Mouse (Mus musculus) ES-E14 (cell line): ENCODE data around the gene Pmvk. TPM values are rescaled to one million over a fixed set of nuclear protein-coding genes. Genes with fewer than 3 reads are reported as not detected.

ENCODE experiments used
- DNase-seq: peaks from one replicate; pipeline ENCODE4 v3.0.0-alpha.2; 2013; ENCODE audit warnings: low read depth, low spot score
- H3K27ac ChIP-seq: 2 replicates; pipeline ENCODE4 v1.5.1; 2012; ENCODE audit warnings: low read depth, mild to moderate bottlenecking, low read length, moderate library complexity, mixed read lengths; ENCODE audit not compliant: poor library complexity, insufficient read depth, severe bottlenecking
- H3K36me3 ChIP-seq: 2 replicates; pipeline ENCODE4 v1.6.1; 2012; ENCODE audit warnings: mild to moderate bottlenecking, low read length, moderate library complexity, mixed read lengths; ENCODE audit not compliant: control insufficient read depth, poor library complexity, insufficient read depth, severe bottlenecking
- H3K4me1 ChIP-seq, 2 experiments: fragments of 150-350 bp in 1 of 2; sonication (generic) in 1 of 2; 2 replicates each; pipeline ENCODE4 v1.6.1; 2012; ENCODE audit warnings: low read length in 2 of 2, mild to moderate bottlenecking in 1 of 2, mixed read lengths in 1 of 2; ENCODE audit not compliant: control insufficient read depth in 2 of 2, insufficient read depth in 2 of 2, poor library complexity in 1 of 2
- H3K4me3 ChIP-seq, 2 experiments: fragments of 150-350 bp in 1 of 2; sonication (generic) in 1 of 2; 2 replicates each; pipeline ENCODE4 v1.5.1; 2012; ENCODE audit warnings: low read length in 2 of 2, low read depth in 1 of 2, mild to moderate bottlenecking in 1 of 2, mixed read lengths in 1 of 2; ENCODE audit not compliant: insufficient read depth in 1 of 2, poor library complexity in 1 of 2, severe bottlenecking in 1 of 2
- H3K9ac ChIP-seq: 2 replicates; pipeline ENCODE4 v1.6.1; 2012; ENCODE audit warnings: low read depth, mild to moderate bottlenecking, low read length, mixed read lengths; ENCODE audit not compliant: poor library complexity, insufficient read depth, severe bottlenecking
- H3K9me3 ChIP-seq: fragments of 150-350 bp; sonication (generic); 2 replicates; pipeline ENCODE4 v1.6.1; 2012; ENCODE audit warnings: low read depth, mild to moderate bottlenecking, low read length; ENCODE audit not compliant: control insufficient read depth, insufficient read depth
- CHD2 ChIP-seq: IDR thresholded peaks from 2 replicates; pipeline ENCODE4 v1.6.1; 2014; ENCODE audit warnings: mild to moderate bottlenecking, low read depth, low read length, inconsistent platforms
- HCFC1 ChIP-seq: IDR thresholded peaks from 2 replicates; pipeline ENCODE4 v1.6.1; 2012; ENCODE audit warnings: low read length, inconsistent platforms, borderline replicate concordance; ENCODE audit not compliant: insufficient read depth
- MAFK ChIP-seq: IDR thresholded peaks from 2 replicates; pipeline ENCODE4 v1.6.1; 2014; ENCODE audit warnings: mild to moderate bottlenecking, low read depth, low read length, inconsistent platforms; ENCODE audit not compliant: insufficient read depth
- ZC3H11A ChIP-seq: IDR thresholded peaks from 2 replicates; pipeline ENCODE4 v1.6.1; 2012; ENCODE audit warnings: low read depth, mild to moderate bottlenecking, inconsistent platforms, low read length, borderline replicate concordance
- ZNF384 ChIP-seq: IDR thresholded peaks from 2 replicates; pipeline ENCODE4 v1.6.1; 2012; ENCODE audit warnings: low read depth, low read length, inconsistent platforms
- in situ Hi-C, 2 experiments: fragments of 600-800 bp; cut with MboI; formaldehyde crosslinking; loops; one replicate each; pipeline ENCODE4 v1.15.1; 2025; ENCODE audit warnings: low sequenced_read_pairs in 2 of 2, inconsistent platforms in 1 of 2; ENCODE audit not compliant: unreplicated experiment in 2 of 2
- total RNA-seq: library from RNA; depleted of rRNA; stranded (reverse); fragments of 300-350 nt; gene quantifications from 2 replicates; pipeline ENCODE4 v1.2.3, GENCODE M21; 2012

Pmvk gene
- total RNA-seq, 1 experiment: 38.6 TPM

- H3K9me3 ChIP-seq: no peaks in the 10 kb centered on the region
- peak overlapping the region; percentile 93 for H3K27ac ChIP-seq
- no peak for DNase-seq
- H3K4me3 ChIP-seq: peak overlapping the region; percentile 87 to 98
- peak overlapping the region; percentile 65 for H3K9ac ChIP-seq
- in situ Hi-C loops: no loop called here
- TF ChIP-seq ZNF384: 0 out of 2 replicates have a peak, but pooled peaks have one; percentile 60
- no peak for TF ChIP-seq HCFC1
- H3K4me1 ChIP-seq: peaks cover 19 to 26% of the 10 kb centered on the region in 2 experiments
- H3K36me3 ChIP-seq: peaks cover 26% of the 10 kb centered on the region
Observed at GRCm38 (mm10) chr3:89419981-89420380, 34.4 kb upstream of the Pmvk start.

- H3K27ac ChIP-seq: peak overlapping the region; percentile 70
- H3K4me1 ChIP-seq: peaks cover 22 to 29% of the 10 kb centered on the region in 2 experiments
- TF ChIP-seq ZNF384: 0 out of 2 replicates have a peak, but pooled peaks have one; percentile 3
- TF ChIP-seq ZC3H11A: no peak
- TF ChIP-seq MAFK: no peak
- H3K36me3 ChIP-seq: peaks cover 27% of the 10 kb centered on the region
- peak overlapping the region; percentile 80 to 98; a peak in 3 of 4 replicates for H3K4me3 ChIP-seq
- no peak for DNase-seq
- no peaks in the 10 kb centered on the region for H3K9me3 ChIP-seq
- H3K9ac ChIP-seq: no peak overlapping the region; the same call in 1 of the 2 replicates
- in situ Hi-C loops: no loop called here
Observed at GRCm38 (mm10) chr3:89420421-89420820, 33.9 kb upstream of the Pmvk start.

GRCm38 (mm10) chr3:89421002-89421774, 33.2 kb upstream of the Pmvk start:
- no peak for DNase-seq
- Histone ChIP-seq H3K36me3 (peaks cover 23% of the 10 kb centered on the region), H3K9ac (peak overlapping the region; percentile 84), H3K27ac (peak overlapping the region; percentile 70), H3K4me3 (peak overlapping the region; percentile 65 to 80), H3K4me1 (peaks cover 22 to 28% of the 10 kb centered on the region in 2 experiments), H3K9me3 (no peaks in the 10 kb centered on the region)
- TF ChIP-seq MAFK (peak; percentile 73), ZC3H11A (no peak)
- in situ Hi-C loops: no loop called here

GRCm38 (mm10) chr3:89421810-89422473, 32.4 kb upstream of the Pmvk start:
- Histone ChIP-seq H3K27ac (peak overlapping the region; percentile 15; the same call in 1 of the 2 replicates), H3K4me3 (peak overlapping the region; percentile 65 to 80), H3K4me1 (peaks cover 20 to 26% of the 10 kb centered on the region in 2 experiments), H3K36me3 (peaks cover 25% of the 10 kb centered on the region), H3K9me3 (no peaks in the 10 kb centered on the region), H3K9ac (peak overlapping the region; percentile 84)
- DNase-seq: no peak
- TF ChIP-seq MAFK (no peak), ZNF384 (no peak), CHD2 (no peak), ZC3H11A (no peak), HCFC1 (no peak)
- in situ Hi-C loops: no loop called here
